In genomic region chr9:14625024-14625423, GRCm38 (mm10) we compare ENCODE assay signal across 10 mouse cellular contexts. TPM values are rescaled to one million over a fixed set of nuclear protein-coding genes. Genes with fewer than 3 reads are reported as not detected.
DNase-seq lines count a peak whose midpoint lies in the region; ATAC-seq and TF ChIP-seq lines count a peak whose summit lies in the region.
"Had no signal": no experiment of that assay in that cellular context is flagged by ENCODE, and none has a peak within 500 bp of the region (broad histone marks: within the 10 kb centered on the region; RNA-seq: fewer than 3 reads in every experiment).

No protein-coding gene starts in this region.

- intact Hi-C loops in gastrocnemius, postnatal 36 days (cut with DNase I), result no loop called here

- peak; percentile 41 for DNase-seq in limb, embryonic 14.5 days (ENCODE audit: low spot score)
- no peak for DNase-seq in limb, embryonic 10.5 days (ENCODE audit: low spot score)
- peak; percentile 84 to 89 for DNase-seq in gastrocnemius, postnatal 36 days
- DNase-seq in kidney, postnatal 25 days, result peak; percentile 75 to 84
- no peak for DNase-seq in spleen, postnatal 4 days (ENCODE audit: low spot score in 2 of 2)
- DNase-seq in left cerebral cortex, adult 11 months (ENCODE audit: low spot score), result no peak
- DNase-seq: thymus, adult 2 months had no signal

- WGBS in limb, embryonic 14.5 days, result 19% methylated on average over 3 of the region's 3 CpGs
- 47% methylated on average over 3 of the region's 3 CpGs for WGBS in limb, embryonic 10.5 days
- WGBS in stomach, embryonic 16.5 days, result 15% methylated on average over 3 of the region's 3 CpGs

- no peaks in the 10 kb centered on the region for H3K9me3 ChIP-seq in limb, embryonic 14.5 days (ENCODE audit: control insufficient read depth, low read length)
- H3K9me3 ChIP-seq in limb, embryonic 10.5 days (replicated peaks), result no peaks in the 10 kb centered on the region
- no peaks in the 10 kb centered on the region for H3K9me3 ChIP-seq in stomach, embryonic 16.5 days (replicated peaks; ENCODE audit: control insufficient read depth, low read length)
- H3K9me3 ChIP-seq: midbrain, embryonic 12.5 days had no signal

- H3K4me1 ChIP-seq in limb, embryonic 14.5 days (ENCODE audit: control insufficient read depth, insufficient read depth, low read length), result peaks cover 26% of the 10 kb centered on the region
- H3K4me1 ChIP-seq in limb, embryonic 10.5 days, result peaks cover 17% of the 10 kb centered on the region
- peaks cover 24% of the 10 kb centered on the region for H3K4me1 ChIP-seq in stomach, embryonic 16.5 days (ENCODE audit: control insufficient read depth, insufficient read depth, low read length)

- no peak overlapping the region for H3K4me2 ChIP-seq in limb, embryonic 14.5 days (replicated peaks; ENCODE audit: low read depth, low read length, severe bottlenecking)
- H3K4me2 ChIP-seq in stomach, embryonic 16.5 days (ENCODE audit: low read depth, low read length), result no peak overlapping the region
- H3K4me2 ChIP-seq: midbrain, embryonic 12.5 days had no signal

- no peak overlapping the region for H3K27ac ChIP-seq in limb, embryonic 14.5 days (replicated peaks; ENCODE audit: low read depth, low read length)
- H3K27ac ChIP-seq in limb, embryonic 10.5 days, result no peak overlapping the region
- no peak overlapping the region for H3K27ac ChIP-seq in stomach, embryonic 16.5 days (ENCODE audit: low read length)
- H3K27ac ChIP-seq: midbrain, embryonic 12.5 days had no signal

- no peak for TF ChIP-seq POLR2A in limb, embryonic 14.5 days (IDR thresholded peaks at IDR 0.05; ENCODE audit: borderline replicate concordance, extremely low read depth, insufficient read depth, insufficient read length)

- H3K4me3 ChIP-seq in limb, embryonic 14.5 days (replicated peaks; ENCODE audit: low read length), result no peak overlapping the region
- no peak overlapping the region for H3K4me3 ChIP-seq in limb, embryonic 10.5 days
- no peak overlapping the region for H3K4me3 ChIP-seq in stomach, embryonic 16.5 days (replicated peaks; ENCODE audit: low read length)
- H3K4me3 ChIP-seq: midbrain, embryonic 12.5 days had no signal

- ATAC-seq in limb, embryonic 14.5 days (ENCODE audit: low FRiP score, low read depth), result no peak
- ATAC-seq in stomach, embryonic 16.5 days (ENCODE audit: insufficient read depth, low FRiP score), result peak; percentile 74
- ATAC-seq in frontal cortex, adult (ENCODE audit: low TSS enrichment), result no peak

- H3K36me3 ChIP-seq in limb, embryonic 14.5 days (ENCODE audit: control insufficient read depth, insufficient read depth, low read length), result no peaks in the 10 kb centered on the region
- no peaks in the 10 kb centered on the region for H3K36me3 ChIP-seq in limb, embryonic 10.5 days
- H3K36me3 ChIP-seq in stomach, embryonic 16.5 days (ENCODE audit: control insufficient read depth, insufficient read depth, low read length), result no peaks in the 10 kb centered on the region
- H3K36me3 ChIP-seq: midbrain, embryonic 12.5 days had no signal

- H3K27me3 ChIP-seq in limb, embryonic 14.5 days (ENCODE audit: control insufficient read depth, insufficient read depth, low read length), result no peaks in the 10 kb centered on the region
- no peaks in the 10 kb centered on the region for H3K27me3 ChIP-seq in limb, embryonic 10.5 days (ENCODE audit: low read depth, poor library complexity, severe bottlenecking)
- no peaks in the 10 kb centered on the region for H3K27me3 ChIP-seq in stomach, embryonic 16.5 days (ENCODE audit: control insufficient read depth, insufficient read depth, low read length)

- H3K9ac ChIP-seq in limb, embryonic 14.5 days (ENCODE audit: low read depth, low read length, severe bottlenecking), result no peak overlapping the region
- no peak overlapping the region for H3K9ac ChIP-seq in stomach, embryonic 16.5 days (ENCODE audit: low read length)
- H3K9ac ChIP-seq: midbrain, embryonic 12.5 days had no signal

RNA-seq across cellular contexts. Expression of gene Amotl1, which starts 19.8 kb away (rescaled TPM):
- polyA plus RNA-seq in limb, embryonic 14.5 days (2012; rRNA removed), result 53.9 and 56.2 TPM in 2 replicates
- 47.7 and 49.7 TPM in 2 replicates for polyA plus RNA-seq in limb, embryonic 14.5 days (2014; fragmentation: Nextera tagmentation; extraction: Ambion mirVana)
- polyA plus RNA-seq in limb, embryonic 10.5 days (2016; fragmentation: Nextera tagmentation; extraction: Ambion mirVana), result 24.9 and 32.1 TPM in 2 replicates
- total RNA-seq in gastrocnemius, postnatal 36 days (2021), result 100 to 1,000 TPM; 276 to 313 TPM
- polyA plus RNA-seq in stomach, embryonic 16.5 days (2015; fragmentation: Nextera tagmentation; extraction: Ambion mirVana), result 19.7 and 19.8 TPM in 2 replicates

Comparison
In these comparisons a context has a peak if more than half of its experiments do, and no peak if none do; other contexts are left out.
1. DNase-seq: peak in limb, embryonic 14.5 days (single experiment), gastrocnemius, postnatal 36 days (2 of 2) and kidney, postnatal 25 days (2 of 2); none in limb, embryonic 10.5 days (single experiment), spleen, postnatal 4 days (0 of 2) and left cerebral cortex, adult 11 months (single experiment).